Mouse (Mus musculus) stomach, postnatal 0 days (tissue): ENCODE results near the gene Spint4. TPM values are rescaled to one million over a fixed set of nuclear protein-coding genes. Genes with fewer than 3 reads are reported as not detected.

ENCODE experiments used
- ATAC-seq: fragments of 200-750 bp; cut with Nextera tagmentation; 2 replicates; pipeline ENCODE4 v1.8.0; 2017; ENCODE audit not compliant: low FRiP score, low TSS enrichment
- DNase-seq: peaks from one replicate; pipeline ENCODE4 v3.0.0-alpha.2; 2016; ENCODE audit warnings: low spot score
- H3K27ac ChIP-seq: fragments of 300-500 bp; sonication (generic); replicated peaks from 2 replicates; pipeline ENCODE4 v1.5.1; 2014; ENCODE audit warnings: mild to moderate bottlenecking, control low read depth
- H3K27me3 ChIP-seq: fragments of 300-500 bp; sonication (generic); 2 replicates; pipeline ENCODE4 v1.6.1; 2014; ENCODE audit warnings: low read length; ENCODE audit not compliant: control insufficient read depth, insufficient read depth
- H3K36me3 ChIP-seq: fragments of 300-500 bp; sonication (generic); 2 replicates; pipeline ENCODE4 v1.6.1; 2014; ENCODE audit warnings: low read length, mixed read lengths; ENCODE audit not compliant: control insufficient read depth, insufficient read depth
- H3K4me1 ChIP-seq: fragments of 300-500 bp; sonication (generic); replicated peaks from 2 replicates; pipeline ENCODE4 v1.6.1; 2014; ENCODE audit warnings: antibody characterized with exemption; ENCODE audit not compliant: control insufficient read depth, insufficient read depth
- H3K4me2 ChIP-seq: fragments of 300-500 bp; sonication (generic); replicated peaks from 2 replicates; pipeline ENCODE4 v1.6.1; 2014; ENCODE audit warnings: low read depth, mild to moderate bottlenecking, control low read depth, moderate library complexity
- H3K4me3 ChIP-seq: fragments of 300-500 bp; sonication (generic); 2 replicates; pipeline ENCODE4 v1.5.1; 2014; ENCODE audit warnings: low read depth, low read length, control low read depth
- H3K9ac ChIP-seq: fragments of 300-500 bp; sonication (generic); 2 replicates; pipeline ENCODE4 v1.6.1; 2014; ENCODE audit warnings: mild to moderate bottlenecking, low read length, control low read depth, mixed read lengths
- H3K9me3 ChIP-seq: fragments of 300-500 bp; sonication (generic); 2 replicates; pipeline ENCODE4 v1.6.1; 2016; ENCODE audit warnings: low read length; ENCODE audit not compliant: control insufficient read depth
- CTCF ChIP-seq: IDR thresholded peaks from 2 replicates; pipeline ENCODE4 v1.5.1; 2016; ENCODE audit warnings: antibody characterized with exemption, low read depth, mild to moderate bottlenecking, moderate library complexity
- EP300 ChIP-seq: optimal IDR thresholded peaks from 2 replicates; pipeline ENCODE3; 2016; ENCODE audit warnings: antibody characterized with exemption
- WGBS: fragments of 180-500 bp; shearing (Covaris S2); extraction: QIAGEN DNeasy Blood & Tissue Kit; methylation state at CpG from one replicate; pipeline ENCODE4 v1.1.7; 2014; 5-methylcytosine and 5-hydroxymethylcytosine counted together
- polyA plus RNA-seq: library from polyadenylated mRNA; unstranded; fragments of >200 nt; fragmentation: Nextera tagmentation; extraction: Ambion mirVana; gene quantifications from 2 replicates; pipeline ENCODE4 v1.2.1, GENCODE M21; 2015

The Spint4 gene
- polyA plus RNA-seq, 1 experiment from 2014 or later: not detected

GRCm38 (mm10) chr2:164673987-164674386, 24.3 kb upstream of the Spint4 start, which contains the start of gene Wfdc11:
Gene Wfdc11, minus strand, starts transcription at chr2:164674087.
- Histone ChIP-seq H3K4me1 (no peaks in the 10 kb centered on the region), H3K9ac (no peak within 1 kb of the TSS), H3K4me3 (no peak within 1 kb of the TSS), H3K4me2 (no peak within 1 kb of the TSS), H3K36me3 (no peaks in the 10 kb centered on the region), H3K9me3 (no peaks in the 10 kb centered on the region), H3K27me3 (no peaks in the 10 kb centered on the region), H3K27ac (no peak within 1 kb of the TSS)
- whole genome bisulfite sequencing: 53% methylated on average over 7 of the region's 7 CpGs
- ATAC-seq (no peak), DNase-seq (no peak)
- TF ChIP-seq EP300 (no peak), CTCF (no peak)

DNA sequence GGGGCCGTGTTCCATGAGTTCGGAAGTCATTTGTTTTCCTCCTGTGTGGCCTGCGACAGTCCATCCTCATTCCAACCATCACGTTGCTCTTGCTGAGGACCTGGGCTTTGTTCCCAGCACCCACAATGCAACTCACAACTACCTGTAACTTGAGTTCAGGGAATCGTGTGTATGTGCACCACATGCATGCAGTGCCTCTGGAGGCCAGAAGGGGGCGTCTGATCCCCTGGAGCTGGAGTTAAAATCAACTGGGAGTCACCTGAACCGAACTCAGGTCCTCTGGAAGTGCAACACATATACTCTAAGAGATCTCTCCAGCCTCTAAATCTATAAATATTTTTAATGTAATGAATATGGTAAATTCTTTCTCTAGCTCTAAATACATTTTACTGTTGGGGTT, 22.2 kb upstream of the Spint4 start:
- WGBS: 81% methylated on average over 7 of the region's 7 CpGs
- H3K9ac ChIP-seq: no peak overlapping the region
- TF ChIP-seq CTCF (peak; percentile 43), EP300 (no peak)

GRCm38 (mm10) chr2:164676916-164677685, 21.2 kb upstream of the Spint4 start:
- TF ChIP-seq EP300 (no peak), CTCF (no peak)
- Histone ChIP-seq H3K4me1 (no peaks in the 10 kb centered on the region), H3K27ac (no peak overlapping the region), H3K9ac (no peak overlapping the region), H3K4me2 (no peak overlapping the region), H3K27me3 (no peaks in the 10 kb centered on the region), H3K9me3 (no peaks in the 10 kb centered on the region), H3K4me3 (no peak overlapping the region), H3K36me3 (no peaks in the 10 kb centered on the region)
- DNase-seq (no peak), ATAC-seq (no peak)
- 69% methylated on average over 16 of the region's 16 CpGs for WGBS

More for the DNA sequence above, 22.2 kb upstream of the Spint4 start:
- Histone ChIP-seq H3K4me1 (no peaks in the 10 kb centered on the region), H3K4me2 (no peak overlapping the region), H3K4me3 (no peak overlapping the region), H3K9me3 (no peaks in the 10 kb centered on the region), H3K27me3 (no peaks in the 10 kb centered on the region), H3K36me3 (no peaks in the 10 kb centered on the region), H3K27ac (no peak overlapping the region)
- ATAC-seq (no peak), DNase-seq (no peak)

- TF ChIP-seq EP300: no peak
- peak; percentile 88 for TF ChIP-seq CTCF
- DNase-seq (peak; percentile 87), ATAC-seq (peak; percentile 84)
- H3K27ac ChIP-seq: no peak overlapping the region
- H3K27me3 ChIP-seq: no peaks in the 10 kb centered on the region
- H3K4me3 ChIP-seq: peak overlapping the region; percentile 4; the same call in 1 of the 2 replicates
- WGBS: 19% methylated on average over 19 of the region's 19 CpGs
- no peaks in the 10 kb centered on the region for H3K4me1 ChIP-seq
- no peaks in the 10 kb centered on the region for H3K36me3 ChIP-seq
- 0 out of 2 replicates have a peak overlapping the region, but pooled peaks have one; percentile 24 for H3K9ac ChIP-seq
- H3K9me3 ChIP-seq: no peaks in the 10 kb centered on the region
- H3K4me2 ChIP-seq: peak overlapping the region; percentile 51
Measured at GRCm38 (mm10) chr2:164678848-164679625, 19.3 kb upstream of the Spint4 start.

DNA sequence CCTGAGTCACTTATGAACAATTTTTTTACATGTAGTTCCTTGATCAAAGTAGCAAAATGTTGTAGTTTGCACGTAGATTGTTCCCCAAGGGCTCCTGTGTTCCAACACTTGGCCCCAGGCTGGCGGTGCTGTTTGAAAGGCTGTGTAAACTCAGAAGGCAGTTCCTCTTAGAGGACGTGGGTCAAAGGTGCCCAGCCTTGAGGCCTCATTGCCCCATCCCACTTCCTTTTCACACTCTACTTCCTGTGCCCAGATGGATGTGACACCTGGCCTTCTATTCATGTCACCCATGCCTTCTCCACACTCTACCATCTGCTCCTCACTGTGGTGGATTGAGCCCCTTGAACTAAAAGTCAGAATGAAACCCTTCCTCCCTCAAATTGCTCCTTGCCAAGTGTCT, 18.4 kb upstream of the Spint4 start:
- Histone ChIP-seq H3K36me3 (no peaks in the 10 kb centered on the region), H3K9me3 (no peaks in the 10 kb centered on the region), H3K27ac (no peak overlapping the region), H3K4me2 (no peak overlapping the region), H3K4me1 (no peaks in the 10 kb centered on the region), H3K27me3 (no peaks in the 10 kb centered on the region), H3K9ac (no peak overlapping the region), H3K4me3 (no peak overlapping the region)
- WGBS: 32% methylated on average over 3 of the region's 3 CpGs
- DNase-seq: peak; percentile 40
- peak; percentile 55; the same call in 1 of the 2 replicates for ATAC-seq
- TF ChIP-seq CTCF (no peak), EP300 (no peak)
